Comparison of ENCODE assay signal across 8 mouse cellular contexts in genomic region chr19:22303952-22304655, GRCm38 (mm10).
DNase-seq lines count a peak whose midpoint lies in the region; ATAC-seq and TF ChIP-seq lines count a peak whose summit lies in the region.

No protein-coding gene starts in this region.

- peak overlapping the region; percentile 27; the same call in 1 of the 2 replicates for H3K9ac ChIP-seq in forebrain, embryonic 11.5 days (ENCODE audit: low read length)
- H3K9ac ChIP-seq in heart, embryonic 14.5 days (ENCODE audit: low read length): peak overlapping the region; percentile 53
- no peak overlapping the region for H3K9ac ChIP-seq in kidney, postnatal 0 days (ENCODE audit: low read depth, low read length)

- no peak overlapping the region for H3ac ChIP-seq in myocyte (ENCODE audit: control insufficient read depth, insufficient read length)

- ATAC-seq in forebrain, embryonic 11.5 days (replicated peaks; ENCODE audit: low FRiP score): peak; percentile 77
- ATAC-seq in heart, embryonic 14.5 days (ENCODE audit: insufficient number of reproducible peaks, insufficient read depth, low FRiP score, low read depth): no peak
- peak; percentile 49; the same call in 1 of the 2 replicates for ATAC-seq in kidney, postnatal 0 days (replicated peaks; ENCODE audit: low FRiP score, low read depth)

- no peaks in the 10 kb centered on the region for H3K36me3 ChIP-seq in forebrain, embryonic 11.5 days (ENCODE audit: control insufficient read depth, insufficient read depth, low read length)
- H3K36me3 ChIP-seq in heart, embryonic 14.5 days (ENCODE audit: control insufficient read depth, insufficient read depth, low read length): no peaks in the 10 kb centered on the region
- H3K36me3 ChIP-seq in kidney, postnatal 0 days (ENCODE audit: insufficient read depth, low read length): no peaks in the 10 kb centered on the region
- H3K36me3 ChIP-seq in myocyte (ENCODE audit: control insufficient read depth, insufficient read depth): no peaks in the 10 kb centered on the region
- H3K36me3 ChIP-seq in splenic B cell, adult 2 months (ENCODE audit: control insufficient read depth, insufficient read depth, low read length, poor library complexity, severe bottlenecking): no peaks in the 10 kb centered on the region

- no peaks in the 10 kb centered on the region for H3K79me2 ChIP-seq in myocyte (ENCODE audit: control insufficient read depth, insufficient read depth)

- H3K27ac ChIP-seq in brown adipose tissue, adult 24 weeks (replicated peaks; ENCODE audit: low read depth, low read length): no peak overlapping the region
- H3K27ac ChIP-seq in forebrain, embryonic 11.5 days (ENCODE audit: low read depth, low read length): no peak overlapping the region
- H3K27ac ChIP-seq in heart, embryonic 14.5 days (replicated peaks in 1 of 2; ENCODE audit: control insufficient read depth in 1 of 2, insufficient read depth in 1 of 2, low read depth in 2 of 2, low read length in 2 of 2): peak overlapping the region in 1 of 2 experiments; percentile 59; a peak in 1 of 4 replicates
- no peak overlapping the region for H3K27ac ChIP-seq in kidney, postnatal 0 days

- no peaks in the 10 kb centered on the region for H3K27me3 ChIP-seq in forebrain, embryonic 11.5 days (ENCODE audit: control insufficient read depth, insufficient read depth, low read length)
- no peaks in the 10 kb centered on the region for H3K27me3 ChIP-seq in heart, embryonic 14.5 days (ENCODE audit: control insufficient read depth, insufficient read depth, low read length)
- H3K27me3 ChIP-seq in kidney, postnatal 0 days (ENCODE audit: insufficient read depth, low read length): no peaks in the 10 kb centered on the region
- no peaks in the 10 kb centered on the region for H3K27me3 ChIP-seq in myocyte (ENCODE audit: control insufficient read depth, insufficient read depth, insufficient read length)
- no peaks in the 10 kb centered on the region for H3K27me3 ChIP-seq in splenic B cell, adult 2 months (ENCODE audit: control insufficient read depth, insufficient read depth, low read length, poor library complexity, severe bottlenecking)

- no peak for TF ChIP-seq POLR2A in myocyte (IDR thresholded peaks at IDR 0.05; ENCODE audit: insufficient read length, low read depth)

- peak; percentile 65 for TF ChIP-seq CTCF in kidney, postnatal 0 days (IDR thresholded peaks at IDR 0.05; ENCODE audit: low read depth)

- no peaks in the 10 kb centered on the region for H3K9me3 ChIP-seq in forebrain, embryonic 11.5 days (ENCODE audit: control insufficient read depth, low read length)
- H3K9me3 ChIP-seq in heart, embryonic 14.5 days (ENCODE audit: control insufficient read depth, low read length): no peaks in the 10 kb centered on the region
- no peaks in the 10 kb centered on the region for H3K9me3 ChIP-seq in kidney, postnatal 0 days (replicated peaks; ENCODE audit: low read length)

- DNase-seq in 416B (ENCODE audit: low read depth): peak; percentile 84
- DNase-seq in forebrain, embryonic 11.5 days (ENCODE audit: low spot score): peak; percentile 90
- DNase-seq in kidney, postnatal 0 days (ENCODE audit: low spot score): peak; percentile 84
- DNase-seq in liver: peak; percentile 81
- DNase-seq in splenic B cell, adult 2 months (ENCODE audit: low read depth, low spot score): peak; percentile 83

- peak overlapping the region; percentile 49 for H3K4me2 ChIP-seq in forebrain, embryonic 11.5 days (ENCODE audit: low read depth, low read length, severe bottlenecking)
- peak overlapping the region; percentile 64 for H3K4me2 ChIP-seq in heart, embryonic 14.5 days (ENCODE audit: low read length)
- H3K4me2 ChIP-seq in kidney, postnatal 0 days (ENCODE audit: low read length): peak overlapping the region; percentile 57
- peak overlapping the region; percentile 53 for H3K4me2 ChIP-seq in myocyte (ENCODE audit: low read depth)

- H3K4me1 ChIP-seq in brown adipose tissue, adult 24 weeks (ENCODE audit: control insufficient read depth, insufficient read depth, insufficient read length, low read length): no peaks in the 10 kb centered on the region
- H3K4me1 ChIP-seq in forebrain, embryonic 11.5 days (replicated peaks; ENCODE audit: control insufficient read depth, insufficient read depth, low read length): peaks cover 8% of the 10 kb centered on the region; the same call in 1 of the 2 replicates
- H3K4me1 ChIP-seq in heart, embryonic 14.5 days (ENCODE audit: control insufficient read depth in 2 of 2, insufficient read depth in 2 of 2, low read length in 2 of 2): peaks cover 4 to 5% of the 10 kb centered on the region in 2 experiments; a peak in 1 of 4 replicates
- no peaks in the 10 kb centered on the region for H3K4me1 ChIP-seq in kidney, postnatal 0 days (replicated peaks; ENCODE audit: insufficient read depth, low read length)

- 2% methylated on average over 16 of the region's 18 CpGs for WGBS in forebrain, embryonic 11.5 days
- WGBS in heart, embryonic 14.5 days: 4% methylated on average over 17 of the region's 18 CpGs
- WGBS in kidney, postnatal 0 days: 5% methylated on average over 18 of the region's 18 CpGs

- peak overlapping the region; percentile 30; the same call in 1 of the 2 replicates for H3K4me3 ChIP-seq in brown adipose tissue, adult 24 weeks (ENCODE audit: insufficient read depth, low read depth, low read length)
- peak overlapping the region; percentile 19; the same call in 1 of the 2 replicates for H3K4me3 ChIP-seq in forebrain, embryonic 11.5 days (ENCODE audit: low read depth, low read length)
- H3K4me3 ChIP-seq in heart, embryonic 14.5 days (ENCODE audit: control insufficient read depth in 1 of 2, insufficient read depth in 1 of 2, low read depth in 1 of 2, low read length in 2 of 2): peak overlapping the region; percentile 32 to 49
- peak overlapping the region; percentile 21 for H3K4me3 ChIP-seq in kidney, postnatal 0 days (replicated peaks; ENCODE audit: low read depth, low read length)
- H3K4me3 ChIP-seq in myocyte: no peak overlapping the region

TF ChIP-seq in myocyte, 11 proteins besides CTCF, POLR2A, EP300 and RAD21:
- TF ChIP-seq USF1 (IDR thresholded peaks at IDR 0.05; ENCODE audit: low read depth) (no peak), MYOG (IDR thresholded peaks at IDR 0.05; ENCODE audit: control insufficient read depth in 1 of 3, insufficient read depth in 1 of 3, insufficient read length in 2 of 3, low read depth in 2 of 3) (no peak), MYOD1 (IDR thresholded peaks at IDR 0.05; ENCODE audit: control insufficient read depth in 1 of 3, insufficient read length in 2 of 3, low read depth in 2 of 3) (no peak), E2F4 (IDR thresholded peaks at IDR 0.05; ENCODE audit: insufficient read depth) (no peak), REST (IDR thresholded peaks at IDR 0.05; ENCODE audit: insufficient read depth, insufficient read length) (no peak), SRF (IDR thresholded peaks at IDR 0.05; ENCODE audit: control insufficient read depth, insufficient read length, low read depth) (no peak), CEBPB (IDR thresholded peaks at IDR 0.05; ENCODE audit: insufficient read depth, poor library complexity, severe bottlenecking) (no peak), TCF12 (IDR thresholded peaks at IDR 0.05; ENCODE audit: insufficient read depth, poor library complexity, severe bottlenecking) (no peak), POLR2AphosphoS2 (IDR thresholded peaks at IDR 0.05; ENCODE audit: insufficient read length, low read depth) (no peak), TCF3 (IDR thresholded peaks at IDR 0.05; ENCODE audit: insufficient read length, low read depth) (no peak), MAX (IDR thresholded peaks at IDR 0.05; ENCODE audit: low read depth) (no peak)
